Mouse (Mus musculus) layer of hippocampus, adult 9-10 months (tissue): ENCODE measurements around the gene Hrh3.

Source experiments
- DNase-seq: peaks from one replicate; pipeline ENCODE4 v3.0.0; 2022; ENCODE audit warnings: low spot score

Hrh3 gene

GRCm38 (mm10) chr2:180105441-180106190, 1.3 kb upstream of the Hrh3 start:
- DNase-seq = no peak

GRCm38 (mm10) chr2:180104659-180105377, 530 bp upstream of the Hrh3 start:
- no peak for DNase-seq

DNA sequence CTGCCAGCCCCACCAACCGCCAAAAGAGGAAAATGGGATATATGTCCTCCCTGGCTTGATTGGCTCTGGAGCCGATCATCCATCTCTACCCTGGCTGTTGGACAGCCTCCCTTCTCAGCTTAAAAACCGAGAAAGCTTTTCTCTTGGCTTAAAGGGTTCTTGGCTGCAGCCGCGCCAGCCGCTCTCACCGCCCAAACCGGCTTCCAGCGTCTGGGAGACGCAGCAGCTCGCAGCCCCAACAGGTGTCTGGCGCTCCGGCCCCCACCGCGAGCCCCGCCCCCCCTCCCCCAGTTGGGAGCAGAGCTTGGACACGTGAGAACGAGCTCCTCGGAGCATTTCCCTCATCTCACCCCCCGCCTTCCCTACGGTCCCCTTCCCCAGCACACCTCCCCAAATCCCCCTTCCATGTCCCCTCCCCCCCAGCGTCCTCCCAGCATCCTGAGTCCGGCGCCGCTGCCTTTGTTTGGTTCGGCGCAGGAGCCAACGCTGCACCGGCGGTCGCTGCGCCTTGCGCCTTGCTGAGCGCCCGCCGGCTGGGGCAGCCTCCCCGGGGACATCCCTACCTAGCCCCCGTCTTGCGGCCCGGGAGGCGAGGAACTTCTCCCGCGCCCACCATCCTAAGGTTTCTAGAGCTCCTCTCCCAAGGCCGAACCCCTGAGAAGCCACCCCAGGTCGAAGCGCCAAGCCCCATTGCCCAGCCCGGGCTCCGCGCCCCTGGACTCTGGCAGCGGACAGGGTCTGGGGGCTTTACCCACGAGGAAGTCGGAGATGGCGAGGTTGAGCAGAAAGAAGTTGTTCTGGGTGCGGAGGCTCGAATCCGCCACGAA, 924 bp downstream of the Hrh3 start:
- no peak for DNase-seq

GRCm38 (mm10) chr2:180099529-180099928, 4.8 kb downstream of the Hrh3 start:
- no peak for DNase-seq

DNA sequence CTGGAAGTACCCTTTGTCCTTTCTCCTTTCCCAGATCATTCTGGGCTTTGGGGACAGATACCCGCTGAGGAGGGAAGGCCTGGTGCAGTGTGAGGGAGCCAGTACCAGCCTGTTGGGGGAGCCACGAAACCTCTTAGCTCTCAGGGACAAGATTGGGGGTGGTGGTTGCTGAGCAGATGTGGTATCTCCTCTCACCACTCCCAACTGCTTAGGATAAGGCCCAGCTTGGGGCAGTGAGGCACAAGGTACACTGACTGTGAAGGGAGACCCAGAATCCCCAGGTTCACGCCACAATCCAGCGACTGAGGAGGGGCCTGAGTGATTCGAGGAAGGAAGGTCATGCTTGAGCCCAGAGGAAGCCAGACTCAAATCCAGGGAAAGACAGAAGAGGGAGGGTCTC, 6.1 kb downstream of the Hrh3 start:
- DNase-seq = no peak

- DNase-seq = no peak
Measured at GRCm38 (mm10) chr2:180097585-180097984, 6.7 kb downstream of the Hrh3 start.

DNA sequence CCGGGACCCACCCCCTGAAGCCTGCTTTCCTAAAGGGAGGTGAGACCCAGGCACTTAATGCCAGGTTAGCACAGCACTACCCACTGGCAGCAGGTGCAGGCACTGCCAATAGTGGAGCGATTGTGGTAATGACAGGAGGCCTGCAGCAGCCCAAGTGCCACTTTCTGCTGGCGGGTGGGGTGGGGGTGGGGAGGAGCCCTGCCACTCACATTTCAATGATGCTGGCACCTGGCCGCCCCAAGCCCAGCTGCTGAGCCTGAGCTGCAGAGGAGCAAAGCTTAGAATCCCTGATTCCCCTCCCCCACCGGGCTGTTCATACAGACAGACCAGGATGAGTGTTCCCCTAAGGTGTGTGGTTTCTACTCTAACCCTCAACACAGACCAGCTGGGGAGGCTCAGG, 8.6 kb downstream of the Hrh3 start:
- no peak for DNase-seq

- no peak for DNase-seq
Measured at GRCm38 (mm10) chr2:180090285-180090684, 14.0 kb downstream of the Hrh3 start.

- DNase-seq = no peak
Measured at GRCm38 (mm10) chr2:180087472-180087871, 16.8 kb downstream of the Hrh3 start.

GRCm38 (mm10) chr2:180086637-180087027, 17.7 kb downstream of the Hrh3 start:
- DNase-seq = no peak

GRCm38 (mm10) chr2:180085926-180086636, 18.2 kb downstream of the Hrh3 start:
- DNase-seq = no peak

DNA sequence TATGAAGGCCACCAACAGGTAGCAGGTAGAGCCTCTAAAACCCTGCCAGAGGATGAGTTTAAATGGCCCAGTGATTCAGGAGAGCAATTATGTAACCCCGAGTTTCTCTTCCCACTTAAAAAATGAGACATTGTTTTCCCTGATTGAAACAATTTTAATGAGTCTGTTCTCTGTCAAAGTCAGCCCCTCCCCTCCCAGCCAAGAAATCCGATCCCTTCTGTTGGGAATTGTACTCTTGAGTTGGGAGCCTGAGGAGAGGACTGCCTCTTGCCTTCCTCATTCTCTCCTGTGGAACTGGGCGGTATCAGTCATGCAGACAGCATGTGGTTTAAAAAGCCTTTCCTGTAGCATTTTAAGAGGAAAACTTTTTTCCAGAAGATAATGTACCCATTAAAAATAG, 19.7 kb downstream of the Hrh3 start:
- DNase-seq = no peak

DNA sequence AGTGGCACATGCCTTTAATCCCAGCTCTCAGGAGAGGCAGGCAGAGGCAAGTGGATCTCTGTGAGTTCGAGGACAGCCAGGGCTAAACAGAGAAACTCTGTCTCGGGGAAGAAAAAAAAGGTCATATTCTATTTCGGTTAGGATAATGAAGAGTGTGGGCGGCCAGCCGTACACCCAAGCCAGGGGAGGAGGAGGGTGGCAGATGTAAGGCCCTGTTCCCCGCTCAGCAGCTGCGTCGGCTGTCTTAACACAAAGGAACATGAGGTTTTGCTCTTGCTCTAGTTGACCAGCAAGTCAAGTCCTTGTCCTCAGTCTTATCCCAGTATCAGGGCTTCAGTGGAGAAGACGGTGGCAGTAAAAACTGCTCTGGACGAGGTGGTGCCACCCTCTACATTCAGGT, 21.2 kb downstream of the Hrh3 start:
- no peak for DNase-seq

GRCm38 (mm10) chr2:180080680-180081079, 23.6 kb downstream of the Hrh3 start:
- no peak for DNase-seq

GRCm38 (mm10) chr2:180077622-180078021, 26.7 kb downstream of the Hrh3 start:
- no peak for DNase-seq

GRCm38 (mm10) chr2:180072886-180073285, 31.4 kb downstream of the Hrh3 start:
- no peak for DNase-seq

DNA sequence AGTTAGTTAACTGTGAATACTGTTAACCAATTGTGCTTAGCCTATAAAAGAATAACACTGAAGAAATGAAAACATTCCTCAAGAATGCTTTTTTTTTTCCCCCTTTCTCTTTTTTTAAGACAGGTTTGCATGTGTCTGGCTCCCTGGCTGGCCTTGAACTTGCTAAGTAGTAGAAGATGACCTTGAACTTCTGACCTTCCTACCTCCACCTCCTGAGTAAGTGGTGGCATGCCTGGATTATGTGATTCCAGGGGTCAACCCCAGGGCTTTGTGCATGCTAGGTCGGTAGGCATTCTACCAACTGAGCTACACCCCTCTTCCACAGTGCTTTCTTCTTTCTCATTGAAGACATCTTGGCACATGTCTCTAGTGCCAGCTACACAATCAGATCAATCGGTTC, 32.6 kb downstream of the Hrh3 start:
- DNase-seq = no peak

GRCm38 (mm10) chr2:180070481-180071453, 33.5 kb downstream of the Hrh3 start, which contains the start of gene Mtg2:
Gene Mtg2, plus strand, starts transcription at chr2:180070588.
- DNase-seq = peak; percentile 87

GRCm38 (mm10) chr2:180069770-180070480, 34.4 kb downstream of the Hrh3 start:
- no peak for DNase-seq
